ENCODE assay signal across 24 mouse cellular contexts in genomic region chr14:57615828-57616227, GRCm38 (mm10). TPM values are rescaled to one million over a fixed set of nuclear protein-coding genes. Genes with fewer than 3 reads are reported as not detected.
A peak's percentile ranks its signal among the peaks of the same experiment; 100 is the strongest.
DNase-seq lines count a peak whose midpoint lies in the region; ATAC-seq and TF ChIP-seq lines count a peak whose summit lies in the region.
"Had no signal": no experiment of that assay in that cellular context is flagged by ENCODE, and none has a peak within 500 bp of the region (broad histone marks: within the 10 kb centered on the region; RNA-seq: fewer than 3 reads in every experiment).

No protein-coding gene starts in this region.

- H3K9ac ChIP-seq in lung, embryonic 16.5 days (ENCODE audit: low read length) = peak overlapping the region; percentile 34; the same call in 1 of the 2 replicates
- no peak overlapping the region for H3K9ac ChIP-seq in stomach, postnatal 0 days (ENCODE audit: low read length)
- no peak overlapping the region for H3K9ac ChIP-seq in hindbrain, postnatal 0 days (replicated peaks; ENCODE audit: low read length)
- H3K9ac ChIP-seq: embryonic facial prominence, embryonic 15.5 days; forebrain, embryonic 15.5 days; hindbrain, embryonic 12.5 days had no signal

- ATAC-seq in lung, embryonic 16.5 days (ENCODE audit: low read depth) = peak; percentile 35; the same call in 1 of the 2 replicates
- peak; percentile 71; the same call in 1 of the 2 replicates for ATAC-seq in stomach, postnatal 0 days (ENCODE audit: low FRiP score, low TSS enrichment)
- ATAC-seq in hindbrain, postnatal 0 days = no peak
- ATAC-seq: forebrain, embryonic 15.5 days; hindbrain, embryonic 16.5 days had no signal

- TF ChIP-seq CTCF in gastrocnemius, adult 2 months (IDR thresholded peaks at IDR 0.05) = no peak
- no peak for TF ChIP-seq CTCF in stomach, postnatal 0 days (IDR thresholded peaks at IDR 0.05; ENCODE audit: low read depth)
- TF ChIP-seq CTCF in hindbrain, postnatal 0 days (IDR thresholded peaks at IDR 0.05; ENCODE audit: low read depth) = no peak

- H3K9me3 ChIP-seq in lung, embryonic 16.5 days (ENCODE audit: control insufficient read depth, low read length) = no peaks in the 10 kb centered on the region
- no peaks in the 10 kb centered on the region for H3K9me3 ChIP-seq in stomach, postnatal 0 days (ENCODE audit: control insufficient read depth, low read length)
- H3K9me3 ChIP-seq in hindbrain, postnatal 0 days (ENCODE audit: low read length) = no peaks in the 10 kb centered on the region
- H3K9me3 ChIP-seq: embryonic facial prominence, embryonic 15.5 days; forebrain, embryonic 10.5 days; forebrain, embryonic 15.5 days; G1E; hindbrain, embryonic 12.5 days had no signal

- peaks cover 12% of the 10 kb centered on the region for H3K4me1 ChIP-seq in lung, embryonic 16.5 days (replicated peaks; ENCODE audit: control insufficient read depth, insufficient read depth, low read length)
- no peaks in the 10 kb centered on the region for H3K4me1 ChIP-seq in stomach, postnatal 0 days (replicated peaks; ENCODE audit: control insufficient read depth, insufficient read depth)
- H3K4me1 ChIP-seq in hindbrain, postnatal 0 days (ENCODE audit: insufficient read depth, low read length) = 0 out of 2 replicates have a peak, but pooled peaks cover 3% of the 10 kb centered on the region
- H3K4me1 ChIP-seq: embryonic facial prominence, embryonic 15.5 days; hindbrain, embryonic 12.5 days had no signal

- DNase-seq in gastrocnemius, adult 2 months = no peak
- no peak for DNase-seq in gastrocnemius, postnatal 10 days
- DNase-seq in lung, postnatal 4 days = no peak
- DNase-seq in induced T-regulatory cell, adult 2 months (ENCODE audit: low read depth) = peak; percentile 12
- peak; percentile 36 for DNase-seq in stomach, postnatal 0 days (ENCODE audit: low spot score)
- DNase-seq in hindbrain, postnatal 0 days (ENCODE audit: low spot score) = no peak
- DNase-seq: adrenal gland, adult 8-10 months; adrenal gland, postnatal 36 days; cerebellum, adult 11 months; cerebellum, adult 8-10 months; cerebellum, postnatal 14 days; embryo, embryonic 11 days; gastrocnemius, postnatal 36 days; heart, adult 11 months; heart, postnatal 10 days; heart, postnatal 4 days had no signal

- H3K4me3 ChIP-seq in gastrocnemius, adult 2 months = no peak overlapping the region
- H3K4me3 ChIP-seq in lung, embryonic 16.5 days (ENCODE audit: low read length) = no peak overlapping the region
- no peak overlapping the region for H3K4me3 ChIP-seq in stomach, postnatal 0 days (ENCODE audit: low read depth, low read length)
- H3K4me3 ChIP-seq in hindbrain, postnatal 0 days (ENCODE audit: low read length) = no peak overlapping the region
- H3K4me3 ChIP-seq: embryonic facial prominence, embryonic 15.5 days; erythroblast, embryonic 14.5 days; forebrain, embryonic 10.5 days; forebrain, embryonic 15.5 days; hindbrain, embryonic 12.5 days had no signal

- 62% methylated on average over 6 of the region's 6 CpGs for WGBS in lung, embryonic 16.5 days
- WGBS in stomach, postnatal 0 days = 66% methylated on average over 6 of the region's 6 CpGs
- 78% methylated on average over 6 of the region's 6 CpGs for WGBS in hindbrain, postnatal 0 days

- TF ChIP-seq EP300 in stomach, postnatal 0 days (optimal IDR thresholded peaks at IDR 0.05) = no peak

- no peak overlapping the region for H3K4me2 ChIP-seq in lung, embryonic 16.5 days (ENCODE audit: low read depth, low read length)
- H3K4me2 ChIP-seq in stomach, postnatal 0 days (replicated peaks; ENCODE audit: low read depth) = no peak overlapping the region
- H3K4me2 ChIP-seq in hindbrain, postnatal 0 days (ENCODE audit: low read depth, low read length) = no peak overlapping the region
- H3K4me2 ChIP-seq: embryonic facial prominence, embryonic 15.5 days; forebrain, embryonic 15.5 days; hindbrain, embryonic 12.5 days had no signal

- intact Hi-C loops in gastrocnemius, adult 2 months (cut with DNase I) = no loop called here

- peak overlapping the region; percentile 71 for H3K27ac ChIP-seq in gastrocnemius, adult 2 months
- H3K27ac ChIP-seq in lung, embryonic 16.5 days (ENCODE audit: low read length) = peak overlapping the region; percentile 53; the same call in 1 of the 2 replicates
- H3K27ac ChIP-seq in stomach, postnatal 0 days (replicated peaks) = no peak overlapping the region
- H3K27ac ChIP-seq in hindbrain, postnatal 0 days = no peak overlapping the region
- H3K27ac ChIP-seq: embryonic facial prominence, embryonic 15.5 days; forebrain, embryonic 10.5 days; forebrain, embryonic 15.5 days; hindbrain, embryonic 12.5 days had no signal

- H3K27me3 ChIP-seq in lung, embryonic 16.5 days (ENCODE audit: control insufficient read depth, insufficient read depth, low read depth, low read length) = no peaks in the 10 kb centered on the region
- H3K27me3 ChIP-seq in stomach, postnatal 0 days (ENCODE audit: control insufficient read depth, insufficient read depth, low read length) = no peaks in the 10 kb centered on the region
- H3K27me3 ChIP-seq in hindbrain, postnatal 0 days (ENCODE audit: insufficient read depth, low read length) = no peaks in the 10 kb centered on the region
- H3K27me3 ChIP-seq: embryonic facial prominence, embryonic 15.5 days; forebrain, embryonic 15.5 days; hindbrain, embryonic 12.5 days had no signal

- no peaks in the 10 kb centered on the region for H3K36me3 ChIP-seq in lung, embryonic 16.5 days (ENCODE audit: control insufficient read depth, insufficient read depth, low read length)
- no peaks in the 10 kb centered on the region for H3K36me3 ChIP-seq in stomach, postnatal 0 days (ENCODE audit: control insufficient read depth, insufficient read depth, low read length)
- no peaks in the 10 kb centered on the region for H3K36me3 ChIP-seq in hindbrain, postnatal 0 days (ENCODE audit: insufficient read depth, low read length)
- H3K36me3 ChIP-seq: embryonic facial prominence, embryonic 15.5 days; hindbrain, embryonic 12.5 days had no signal

RNA-seq across cellular contexts. Expression of gene Eef1akmt1, which starts 44.4 kb away (rescaled TPM):
- 10 to 100 TPM; 36.1 to 37.1 TPM for total RNA-seq in gastrocnemius, adult 2 months (2021)
- total RNA-seq in gastrocnemius, postnatal 10 days (2021) = 10 to 100 TPM; 23.2 to 27.4 TPM
- polyA plus RNA-seq in lung, embryonic 16.5 days (2015; fragmentation: Nextera tagmentation; extraction: Ambion mirVana) = 93.8 and 101 TPM in 2 replicates
- polyA plus RNA-seq in stomach, postnatal 0 days (2015; fragmentation: Nextera tagmentation; extraction: Ambion mirVana) = 59.5 and 60.9 TPM in 2 replicates
- total RNA-seq in hindbrain, postnatal 0 days (2014; rRNA removed) = 21.6 and 32.9 TPM in 2 replicates
- polyA plus RNA-seq in hindbrain, postnatal 0 days (2015; fragmentation: Nextera tagmentation; extraction: Ambion mirVana) = 69.9 and 71.2 TPM in 2 replicates

RNA-seq across cellular contexts. Expression of gene Xpo4, which starts 49.4 kb away (rescaled TPM):
- total RNA-seq in gastrocnemius, adult 2 months (2021) = 10 to 100 TPM in 1 of 2 experiments, 1 to 10 TPM in 1; 8.4 to 17.8 TPM
- total RNA-seq in gastrocnemius, postnatal 10 days (2021) = 10 to 100 TPM; 12.3 to 17.0 TPM
- 19.7 and 19.8 TPM in 2 replicates for polyA plus RNA-seq in lung, embryonic 16.5 days (2015; fragmentation: Nextera tagmentation; extraction: Ambion mirVana)
- polyA plus RNA-seq in stomach, postnatal 0 days (2015; fragmentation: Nextera tagmentation; extraction: Ambion mirVana) = 6.8 and 7.9 TPM in 2 replicates
- total RNA-seq in hindbrain, postnatal 0 days (2014; rRNA removed) = 10.1 and 13.3 TPM in 2 replicates
- 11.9 and 12.4 TPM in 2 replicates for polyA plus RNA-seq in hindbrain, postnatal 0 days (2015; fragmentation: Nextera tagmentation; extraction: Ambion mirVana)

Comparison
In these comparisons a context has a peak if more than half of its experiments do, and no peak if none do; other contexts are left out.
1. DNase-seq: peak in induced T-regulatory cell, adult 2 months (single experiment) and stomach, postnatal 0 days (single experiment); none in gastrocnemius, adult 2 months (single experiment), gastrocnemius, postnatal 10 days (single experiment), lung, postnatal 4 days (0 of 2) and hindbrain, postnatal 0 days (single experiment).
2. H3K27ac ChIP-seq: peak in gastrocnemius, adult 2 months (single experiment) and lung, embryonic 16.5 days (single experiment); none in stomach, postnatal 0 days (single experiment) and hindbrain, postnatal 0 days (single experiment).